Mouse (Mus musculus) left cerebral cortex, postnatal 10 days (tissue): ENCODE data around the gene Fstl5. TPM values are rescaled to one million over a fixed set of nuclear protein-coding genes. Genes with fewer than 3 reads are reported as not detected.
"Not testable (repeated sequence)": the region's sequence is repeated elsewhere in the genome, so short reads cannot be mapped to it uniquely, and the experiment has no call there.

Experiments
- DNase-seq, 2 experiments: peaks; one replicate each; pipeline ENCODE4 v3.0.0; 2021 to 2022; ENCODE audit warnings: low spot score in 2 of 2, mixed read lengths in 1 of 2; ENCODE audit errors: extremely low spot score in 1 of 2
- intact Hi-C: fragments of 180-260 bp; cut with DNase I; formaldehyde crosslinking; loops from one replicate; pipeline ENCODE4 v1.15.1; 2025
- total RNA-seq, 2 experiments: library from RNA; stranded (reverse); gene quantifications; 2 replicates each; pipeline ENCODE4 v1.2.3; 2021

Fstl5 gene
- total RNA-seq, 2 experiments from 2014 or later = 30.4 to 30.6 TPM

DNA sequence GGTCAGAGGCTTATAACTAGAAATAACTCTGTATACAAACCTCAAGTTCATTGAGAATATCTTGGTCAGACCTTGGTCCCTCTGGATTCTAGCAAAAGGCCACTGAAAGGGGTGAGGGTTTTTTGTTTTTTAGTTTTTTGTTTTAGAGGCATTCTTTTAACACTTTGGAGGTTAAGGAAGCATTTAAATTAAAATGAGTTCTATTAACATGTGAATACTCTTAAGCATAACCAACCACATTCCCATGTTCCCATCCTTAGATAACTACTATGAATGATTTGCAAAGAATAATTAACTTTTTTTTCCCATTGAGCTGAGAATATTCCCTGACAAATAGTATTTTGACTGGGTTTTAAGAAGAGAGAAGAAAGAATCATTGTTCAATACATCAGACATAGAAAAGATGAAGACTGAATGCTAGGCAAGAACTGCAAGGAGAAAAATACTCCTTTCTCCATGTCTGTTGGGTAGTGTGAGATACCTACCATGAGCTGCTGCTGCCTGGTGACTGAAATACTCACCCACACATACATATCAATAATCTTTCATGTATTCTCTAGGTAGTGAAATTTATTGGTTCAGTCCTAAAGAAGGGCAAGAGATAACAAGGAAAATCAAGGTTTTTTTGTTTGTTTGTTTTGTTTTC, 393.3 kb downstream of the Fstl5 start:
- no peak for DNase-seq
- intact Hi-C loops = no loop called here

DNA sequence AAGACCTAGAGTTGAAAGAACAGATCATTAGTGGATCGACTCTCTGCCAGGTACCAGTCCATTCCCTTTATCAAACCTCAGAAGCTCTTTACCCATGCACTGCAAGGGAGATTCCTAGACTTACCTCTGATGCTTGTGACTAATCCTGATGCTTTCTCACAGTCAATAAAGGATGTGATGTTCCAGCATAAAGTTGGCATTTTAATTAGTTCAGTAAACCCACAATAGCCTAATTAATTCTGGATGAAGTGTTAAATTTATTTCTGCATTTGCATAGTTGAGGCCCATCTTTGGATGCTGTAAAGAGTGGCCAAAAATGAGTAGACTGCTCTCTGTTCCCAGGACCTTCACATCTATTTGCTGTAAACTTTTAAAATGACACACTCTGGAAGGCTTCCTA, 394.1 kb downstream of the Fstl5 start:
- intact Hi-C loops = no loop called here
- DNase-seq = no peak

DNA sequence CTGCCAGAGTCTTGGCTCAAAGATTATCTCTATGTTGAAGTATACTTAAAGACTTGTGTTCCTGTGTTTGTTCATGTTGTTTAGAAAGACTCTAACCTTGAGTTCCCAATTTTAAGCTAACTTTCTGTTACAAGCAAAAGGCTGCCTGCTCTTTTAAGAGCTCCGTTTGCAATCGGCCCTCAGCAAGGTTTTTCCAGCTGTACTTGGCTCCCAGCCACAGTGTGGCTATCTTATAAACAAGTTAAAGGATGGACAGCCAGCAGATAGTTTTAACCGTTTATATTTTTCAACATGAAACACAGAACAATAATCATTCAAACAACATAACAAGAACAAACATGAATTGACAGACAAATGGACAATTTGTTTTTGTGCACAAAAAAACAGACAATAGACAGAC, 433.8 kb downstream of the Fstl5 start:
- intact Hi-C loops, DNase-seq: not testable (repeated sequence)

DNA sequence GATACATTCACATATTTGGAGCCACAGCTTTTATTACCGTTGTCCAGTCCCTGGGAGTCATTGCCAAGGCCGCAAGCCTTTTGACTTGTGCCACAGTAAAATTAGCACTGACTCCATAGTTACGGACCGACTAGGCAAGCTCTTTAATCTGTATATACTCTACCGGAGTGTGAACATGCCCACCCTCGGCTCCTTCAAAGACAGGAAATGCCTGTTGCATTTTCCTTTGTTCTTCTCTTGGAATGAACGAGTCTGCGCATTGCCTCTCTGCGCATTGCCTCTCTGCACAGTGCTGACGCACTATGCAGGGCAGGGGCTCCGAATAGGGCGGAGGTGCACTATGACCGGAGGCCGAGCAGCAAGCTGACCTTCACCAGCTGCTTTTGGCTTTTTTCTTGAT, 434.7 kb downstream of the Fstl5 start:
- intact Hi-C loops = no loop called here
- no peak for DNase-seq

DNA sequence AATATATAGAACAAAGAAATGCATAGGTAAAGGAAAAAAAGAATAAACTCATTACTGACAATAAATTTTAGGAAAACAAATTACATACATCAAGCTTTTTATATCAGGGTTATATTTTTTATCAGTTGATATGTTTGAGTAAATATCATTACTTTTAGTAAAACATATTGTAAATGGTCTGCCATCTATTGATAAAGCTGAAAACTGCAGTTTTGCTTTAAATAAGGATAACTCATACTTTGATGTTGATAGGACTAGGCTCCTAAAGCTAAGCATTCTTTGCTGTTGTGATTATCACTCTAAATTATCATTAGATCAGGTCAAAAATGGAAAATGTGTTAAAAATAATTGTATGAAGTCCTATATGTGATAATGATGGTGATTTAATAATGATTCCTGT, 493.3 kb downstream of the Fstl5 start:
- intact Hi-C loops = no loop called here
- no peak for DNase-seq

DNA sequence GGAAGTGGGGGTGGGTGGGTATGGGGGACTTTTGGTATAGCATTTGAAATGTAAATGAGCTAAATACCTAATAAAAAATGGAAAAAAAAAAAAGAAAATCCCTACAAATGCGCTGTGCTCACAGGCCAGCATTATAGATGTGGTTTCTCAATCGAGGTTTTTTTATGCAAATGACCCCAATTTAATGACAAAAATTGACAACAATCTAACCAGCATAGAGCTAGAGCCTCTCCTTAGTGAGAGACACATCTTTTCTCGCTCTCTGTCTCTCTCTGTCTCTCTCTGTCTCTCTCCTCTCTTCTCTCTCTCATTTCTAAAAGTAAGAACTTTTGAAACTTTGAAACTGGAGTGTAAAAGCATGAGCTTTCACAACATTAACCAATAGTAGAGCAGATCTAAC, 498.4 kb downstream of the Fstl5 start:
- intact Hi-C loops = no loop called here
- no peak for DNase-seq

DNA sequence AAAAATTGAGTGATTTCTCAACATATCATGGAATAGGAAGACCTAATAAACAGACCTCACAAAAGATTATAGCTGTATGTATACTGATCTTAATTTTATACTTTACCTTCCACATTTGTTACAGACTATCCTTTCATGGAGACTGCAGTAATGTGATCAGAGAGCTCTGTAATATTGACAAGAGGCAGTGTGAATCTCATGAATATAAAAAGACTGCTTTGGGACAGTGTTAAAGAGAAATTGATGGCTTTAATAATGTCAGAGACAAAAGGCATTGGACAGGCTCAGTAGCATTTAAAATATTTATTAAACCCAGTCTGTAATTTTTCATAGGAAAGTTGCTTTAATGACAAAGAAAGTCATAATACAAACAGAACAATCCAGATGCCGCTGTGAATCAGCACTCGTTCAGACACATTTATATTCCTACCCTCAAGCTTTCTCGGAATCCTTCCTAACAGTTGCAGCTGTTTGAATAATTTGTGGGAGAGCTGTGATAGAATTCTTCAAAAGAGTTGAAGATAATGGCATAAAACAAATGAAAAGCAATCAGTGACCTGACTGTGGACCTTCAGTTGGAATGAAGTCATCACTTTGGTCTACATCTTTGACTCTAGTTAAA, 499.0 kb downstream of the Fstl5 start:
- intact Hi-C loops = no loop called here
- DNase-seq = no peak

DNA sequence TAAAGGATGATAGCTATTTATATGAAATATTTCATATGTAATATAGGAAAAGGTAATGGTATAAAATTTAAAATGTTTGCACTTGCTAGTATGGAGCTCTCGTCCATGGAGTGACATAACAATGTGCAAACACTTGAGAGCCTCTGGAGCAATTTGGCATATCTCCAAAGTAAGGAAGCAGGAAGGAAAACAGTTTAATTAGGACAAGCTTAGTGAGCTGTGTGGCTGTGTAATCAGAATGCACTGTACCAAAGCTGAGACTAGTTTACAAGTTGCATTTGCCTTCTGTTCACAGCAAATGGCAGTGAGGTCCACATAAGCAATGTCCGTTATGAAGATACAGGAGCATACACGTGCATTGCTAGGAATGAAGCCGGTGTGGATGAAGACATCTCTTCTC, 519.1 kb downstream of the Fstl5 start:
- no peak for DNase-seq
- intact Hi-C loops = no loop called here

DNA sequence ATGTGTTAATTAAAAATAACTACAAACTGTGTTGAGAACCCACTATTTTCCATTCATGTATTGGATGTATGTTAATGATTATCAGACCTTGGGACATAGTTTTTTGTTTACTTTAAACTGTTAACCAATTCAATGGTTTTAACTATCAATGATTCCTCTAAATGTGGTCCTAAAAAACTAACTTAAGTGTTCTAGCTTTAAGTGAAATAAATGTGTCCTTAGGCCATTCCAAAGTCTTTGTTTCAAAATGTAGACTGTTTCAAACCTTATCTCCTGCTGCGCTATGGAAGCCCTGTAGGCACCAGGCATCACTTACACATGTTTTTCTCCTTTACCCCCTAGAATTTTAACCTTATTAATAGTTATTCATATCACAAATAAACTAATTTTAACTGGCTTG, 546.0 kb downstream of the Fstl5 start:
- DNase-seq = no peak

DNA sequence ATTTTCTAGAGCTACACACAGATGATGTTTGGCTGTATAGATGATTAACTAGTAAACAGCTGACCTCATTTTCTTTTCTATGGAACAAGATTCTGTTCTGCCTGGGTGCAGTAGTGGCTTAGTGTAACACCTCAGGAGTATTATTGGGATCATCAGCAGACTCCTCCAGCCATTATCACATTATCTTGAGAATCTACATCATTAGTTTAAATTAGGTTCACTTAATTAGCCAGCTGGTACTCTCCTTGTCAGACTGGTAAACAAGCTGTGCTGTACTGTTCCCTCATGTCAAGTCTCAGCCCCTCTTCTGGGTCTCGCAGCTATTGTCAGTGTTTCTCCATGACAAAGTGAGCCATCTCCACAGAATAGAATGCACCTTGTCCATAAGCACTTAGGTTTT, 580.2 kb downstream of the Fstl5 start:
- intact Hi-C loops = no loop called here
- DNase-seq = no peak

More for the DNA sequence above, 546.0 kb downstream of the Fstl5 start:
- intact Hi-C loops = no loop called here

DNA sequence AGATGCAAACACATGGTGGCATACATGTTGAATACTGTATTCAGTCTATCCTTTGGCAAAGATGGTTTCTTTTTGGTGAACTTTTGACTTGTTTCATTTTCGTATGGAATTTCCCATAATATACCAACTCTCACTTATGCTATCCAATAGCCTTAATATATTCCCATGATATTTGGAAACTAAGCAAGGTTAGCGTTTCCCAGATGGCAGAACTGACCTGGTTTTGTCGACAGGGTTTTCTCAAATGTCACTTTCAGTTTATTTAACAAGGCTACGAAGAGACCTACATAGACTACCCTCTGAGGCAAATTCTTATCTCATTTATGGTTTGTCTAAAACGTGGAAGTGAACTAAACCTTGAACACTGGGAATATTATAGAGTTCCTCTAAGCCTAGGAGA, 596.8 kb downstream of the Fstl5 start:
- intact Hi-C loops = no loop called here
- no peak for DNase-seq

DNA sequence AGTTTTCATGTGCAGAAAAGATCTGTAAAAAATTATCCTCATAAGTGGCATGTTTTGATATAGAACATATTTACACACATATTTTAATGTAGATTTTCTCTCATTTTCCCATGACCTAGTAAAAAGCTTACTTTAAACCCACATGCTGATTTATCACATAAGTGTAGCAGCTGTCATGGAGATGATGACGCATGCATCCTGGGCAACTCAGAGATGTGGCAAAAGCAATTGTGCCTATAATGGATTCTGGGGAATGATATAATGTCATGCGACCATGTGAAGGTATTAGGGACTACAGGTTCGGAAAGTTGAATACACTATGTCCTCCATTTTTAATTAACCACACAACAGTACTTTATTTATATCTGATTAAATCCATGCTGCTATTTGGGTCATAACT, 601.9 kb downstream of the Fstl5 start:
- DNase-seq = no peak
- intact Hi-C loops = no loop called here

DNA sequence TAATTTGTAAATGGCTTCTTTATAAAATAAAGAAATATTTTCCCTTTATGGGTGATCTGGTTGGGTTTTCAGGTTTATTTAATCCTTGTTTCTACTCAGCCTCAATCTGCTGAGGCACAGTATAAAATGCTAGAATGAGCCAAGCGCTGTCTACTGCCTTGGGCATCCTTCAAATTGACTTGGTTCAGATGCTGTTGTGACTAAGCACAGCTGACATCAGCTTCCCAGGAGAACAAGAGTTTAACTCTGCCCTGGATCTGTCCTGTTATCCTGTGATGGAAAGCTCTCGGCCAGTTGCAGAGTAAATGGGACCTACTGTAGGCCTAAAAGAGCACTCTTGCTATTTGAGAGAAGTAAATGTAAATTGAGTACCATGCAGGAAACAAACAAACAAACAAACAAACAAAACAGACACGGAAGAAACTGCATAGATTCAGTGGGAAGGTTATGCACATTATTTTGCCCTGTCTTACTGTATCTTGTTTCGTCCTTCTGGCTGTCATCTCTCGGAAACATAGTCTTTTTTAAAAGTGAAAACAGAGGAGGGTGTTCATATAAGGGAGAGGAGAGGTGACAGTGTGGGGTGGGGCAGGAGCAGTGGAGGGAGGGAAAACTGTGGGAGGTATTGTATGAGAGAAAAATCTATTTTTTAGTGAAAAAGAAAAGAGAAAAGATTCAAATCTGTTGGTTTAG, 605.9 kb downstream of the Fstl5 start:
- no peak for DNase-seq
- intact Hi-C loops = no loop called here

DNA sequence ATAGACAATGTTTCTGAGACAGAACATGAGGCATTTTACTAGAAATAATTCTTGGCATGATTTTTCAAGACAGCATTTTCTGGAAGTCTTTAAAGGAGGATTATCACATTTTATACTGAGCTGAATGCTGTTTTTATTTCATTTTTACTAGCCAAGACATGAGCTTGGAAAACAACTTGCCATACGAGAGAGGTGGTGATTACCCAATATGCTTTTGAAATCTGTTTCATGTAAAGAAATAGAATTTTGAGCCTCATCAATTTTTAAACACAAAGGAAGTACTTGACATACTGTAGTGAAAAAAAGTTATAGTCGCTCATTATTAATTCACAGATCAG, 606.4 kb downstream of the Fstl5 start:
- intact Hi-C loops = no loop called here
- peak in 1 of 2 experiments; percentile 13 for DNase-seq

DNA sequence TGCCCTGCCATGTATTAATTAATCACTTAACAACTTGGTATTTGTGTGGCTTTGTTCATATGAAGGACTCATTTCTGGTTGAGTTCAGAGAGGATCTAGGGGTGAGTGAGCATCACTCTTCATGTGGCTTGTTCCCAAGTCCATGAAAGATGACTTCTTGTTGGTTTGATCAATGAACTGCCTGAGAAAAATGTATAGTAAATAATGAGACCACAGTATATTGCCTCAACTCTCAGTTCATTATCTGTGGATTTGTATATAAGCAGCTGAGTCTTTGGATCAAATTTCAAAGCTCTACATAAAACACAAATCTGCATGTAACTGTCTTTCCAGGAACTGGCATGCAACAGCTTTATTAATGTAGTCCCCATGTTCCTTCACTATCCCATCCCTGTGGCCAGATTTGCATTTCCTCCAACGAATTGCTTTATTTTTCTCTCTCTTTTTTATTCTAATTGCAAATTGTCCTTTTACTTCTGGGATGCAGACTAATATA, 623.1 kb downstream of the Fstl5 start:
- no peak for DNase-seq
- intact Hi-C loops = no loop called here

DNA sequence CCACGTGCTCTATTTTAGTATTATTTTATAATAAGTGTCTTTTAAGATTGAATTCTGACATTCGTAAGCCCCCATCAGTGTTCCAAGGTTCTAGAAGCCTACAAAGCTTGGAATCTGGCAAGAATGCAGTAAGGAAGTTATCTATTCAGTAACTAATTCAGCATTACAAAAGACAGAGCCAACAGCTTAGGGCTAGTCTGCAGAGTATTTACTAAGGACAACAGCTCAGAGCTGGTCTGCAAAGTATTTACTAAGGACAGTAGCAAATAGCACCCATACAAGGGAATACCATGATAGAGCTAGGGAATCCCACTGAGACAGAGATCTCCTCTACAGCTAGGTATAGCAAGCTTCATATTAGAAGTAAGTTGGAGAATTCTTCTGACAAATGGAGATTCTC, 665.2 kb downstream of the Fstl5 start:
- intact Hi-C loops = no loop called here

More for the DNA sequence above, 665.2 kb downstream of the Fstl5 start:
- DNase-seq = no peak

Other genes with a start within 250 kb of the Fstl5 start
- 10 to 100 TPM; 14.2 to 14.8 TPM for gene Golim4, start 117.3 kb upstream of the Fstl5 start, total RNA-seq